Mouse (Mus musculus) neural tube, embryonic 11.5 days (tissue): ENCODE measurements around the gene Pnmal2. TPM values are rescaled to one million over a fixed set of nuclear protein-coding genes. Genes with fewer than 3 reads are reported as not detected.

Source experiments
- ATAC-seq: fragments of 200-750 bp; cut with Nextera tagmentation; 2 replicates; pipeline ENCODE4 v1.8.0; 2017; ENCODE audit warnings: moderate number of reproducible peaks, mild to moderate bottlenecking, moderate TSS enrichment, moderate library complexity; ENCODE audit not compliant: insufficient read depth, low FRiP score, low TSS enrichment
- DNase-seq: peaks from one replicate; pipeline ENCODE4 v3.0.0-alpha.2; 2015; ENCODE audit warnings: low spot score
- H3K27ac ChIP-seq: fragments of 300-500 bp; sonication (generic); 2 replicates; pipeline ENCODE4 v1.5.1; 2014; ENCODE audit warnings: low read depth, mild to moderate bottlenecking, low read length
- H3K27me3 ChIP-seq: fragments of 300-500 bp; sonication (generic); 2 replicates; pipeline ENCODE4 v1.6.1; 2014; ENCODE audit warnings: mild to moderate bottlenecking, low read length, mixed read lengths; ENCODE audit not compliant: control insufficient read depth, insufficient read depth
- H3K36me3 ChIP-seq: fragments of 300-500 bp; sonication (generic); 2 replicates; pipeline ENCODE4 v1.6.1; 2014; ENCODE audit warnings: mild to moderate bottlenecking, low read length, moderate library complexity, mixed read lengths; ENCODE audit not compliant: control insufficient read depth, insufficient read depth
- H3K4me1 ChIP-seq: fragments of 300-500 bp; sonication (generic); 2 replicates; pipeline ENCODE4 v1.6.1; 2014; ENCODE audit warnings: low read length, mixed read lengths; ENCODE audit not compliant: control insufficient read depth, insufficient read depth
- H3K4me2 ChIP-seq: fragments of 300-500 bp; sonication (generic); 2 replicates; pipeline ENCODE4 v1.6.1; 2014; ENCODE audit warnings: low read depth, mild to moderate bottlenecking, moderate library complexity
- H3K4me3 ChIP-seq: fragments of 300-500 bp; sonication (generic); 2 replicates; pipeline ENCODE4 v1.5.1; 2014; ENCODE audit warnings: low read depth, low read length
- H3K9ac ChIP-seq: fragments of 300-500 bp; sonication (generic); 2 replicates; pipeline ENCODE4 v1.6.1; 2014; ENCODE audit warnings: mild to moderate bottlenecking, low read length
- H3K9me3 ChIP-seq: fragments of 300-500 bp; sonication (generic); 2 replicates; pipeline ENCODE4 v1.6.1; 2016; ENCODE audit warnings: low read length; ENCODE audit not compliant: control insufficient read depth
- WGBS: fragments of 180-500 bp; shearing (Covaris S2); extraction: QIAGEN DNeasy Blood & Tissue Kit; methylation state at CpG from one replicate; pipeline ENCODE4 v1.1.7; 2014; 5-methylcytosine and 5-hydroxymethylcytosine counted together
- polyA plus RNA-seq: library from polyadenylated mRNA; unstranded; fragments of >200 nt; fragmentation: Nextera tagmentation; extraction: Ambion mirVana; gene quantifications from 2 replicates; pipeline ENCODE4 v1.2.1, GENCODE M21; 2014

Pnmal2 gene
- polyA plus RNA-seq, 1 experiment from 2014 or later = 9.4 TPM

- Histone ChIP-seq H3K9me3 (no peaks in the 10 kb centered on the region), H3K4me1 (peaks cover 22% of the 10 kb centered on the region), H3K27ac (peak overlapping the region; percentile 78), H3K27me3 (no peaks in the 10 kb centered on the region), H3K36me3 (peaks cover 19% of the 10 kb centered on the region), H3K9ac (peak overlapping the region; percentile 47), H3K4me3 (peak overlapping the region; percentile 89), H3K4me2 (peak overlapping the region; percentile 90)
- no peak for DNase-seq
- 48% methylated on average over 21 of the region's 21 CpGs for WGBS
- ATAC-seq = no peak
These were observed 23.4 kb upstream of the Pnmal2 start for GRCm38 (mm10) chr7:16920818-16921791.

DNA sequence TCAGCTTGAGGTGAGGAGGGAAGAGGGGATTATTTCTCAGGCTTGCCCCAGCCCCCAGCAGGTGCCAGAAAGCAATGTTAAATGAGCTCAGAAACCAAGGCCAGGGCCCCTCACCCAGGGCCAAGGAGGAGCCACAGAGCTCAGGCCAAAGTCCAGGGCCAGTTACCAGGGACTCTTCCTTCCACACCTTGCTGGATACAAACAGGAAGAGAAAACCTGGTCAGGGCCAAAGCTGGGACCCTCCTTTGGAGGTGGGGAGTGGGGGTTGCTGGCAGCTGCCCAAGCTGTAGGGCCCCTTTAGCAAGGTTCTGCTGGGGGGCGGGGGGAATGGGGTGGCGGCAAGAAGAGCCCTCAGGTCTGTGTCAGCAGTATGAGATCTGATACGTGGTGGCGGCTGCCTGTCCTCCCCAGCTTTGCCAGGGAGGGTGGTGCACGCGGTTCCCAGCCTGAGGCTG is 22.6 kb upstream of the Pnmal2 start:
- no peaks in the 10 kb centered on the region for H3K9me3 ChIP-seq
- H3K27ac ChIP-seq = peak overlapping the region; percentile 78
- H3K9ac ChIP-seq = peak overlapping the region; percentile 91
- DNase-seq (no peak), ATAC-seq (no peak)
- H3K4me2 ChIP-seq = peak overlapping the region; percentile 90
- 60% methylated on average over 6 of the region's 6 CpGs for WGBS
- peaks cover 22% of the 10 kb centered on the region for H3K4me1 ChIP-seq
- H3K36me3 ChIP-seq = peaks cover 14% of the 10 kb centered on the region
- peak overlapping the region; percentile 89 for H3K4me3 ChIP-seq
- no peaks in the 10 kb centered on the region for H3K27me3 ChIP-seq

DNA sequence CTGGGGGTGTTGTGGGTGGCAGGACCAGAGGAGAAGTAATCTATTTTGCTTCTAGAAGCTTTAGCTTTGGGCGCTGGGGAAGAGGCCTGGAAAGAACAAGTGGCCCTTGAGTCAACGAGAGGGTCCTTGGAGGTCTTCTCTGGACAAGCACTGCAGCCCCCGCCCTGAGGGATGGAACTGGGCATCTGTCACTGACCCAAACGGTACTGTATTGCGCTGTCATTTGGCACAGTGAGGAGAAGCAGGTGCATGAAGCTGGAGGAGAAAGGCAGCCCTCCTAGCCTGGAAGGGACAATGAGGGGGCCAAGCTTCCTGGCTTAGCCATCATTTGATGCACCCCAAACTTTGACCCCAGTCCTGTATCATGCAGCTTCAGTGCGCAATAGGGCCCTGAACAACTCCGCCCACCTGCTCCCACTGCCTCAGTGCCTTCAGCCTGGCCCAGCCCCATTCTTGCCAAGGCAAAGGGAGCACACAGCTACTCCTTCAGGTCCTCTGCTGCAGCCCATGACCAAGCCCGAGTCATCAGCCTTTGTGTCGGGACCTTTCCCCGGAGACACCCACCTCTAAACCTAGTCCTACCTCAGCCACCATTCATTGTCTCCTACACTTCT is 22.0 kb upstream of the Pnmal2 start:
- peaks cover 22% of the 10 kb centered on the region for H3K4me1 ChIP-seq
- H3K27me3 ChIP-seq = no peaks in the 10 kb centered on the region
- ATAC-seq (no peak), DNase-seq (no peak)
- H3K27ac ChIP-seq = no peak overlapping the region
- H3K9me3 ChIP-seq = no peaks in the 10 kb centered on the region
- peaks cover 9% of the 10 kb centered on the region; the same call in 1 of the 2 replicates for H3K36me3 ChIP-seq
- peak overlapping the region; percentile 90 for H3K4me2 ChIP-seq
- peak overlapping the region; percentile 91 for H3K9ac ChIP-seq
- whole genome bisulfite sequencing = 55% methylated on average over 10 of the region's 10 CpGs
- H3K4me3 ChIP-seq = peak overlapping the region; percentile 89

DNA sequence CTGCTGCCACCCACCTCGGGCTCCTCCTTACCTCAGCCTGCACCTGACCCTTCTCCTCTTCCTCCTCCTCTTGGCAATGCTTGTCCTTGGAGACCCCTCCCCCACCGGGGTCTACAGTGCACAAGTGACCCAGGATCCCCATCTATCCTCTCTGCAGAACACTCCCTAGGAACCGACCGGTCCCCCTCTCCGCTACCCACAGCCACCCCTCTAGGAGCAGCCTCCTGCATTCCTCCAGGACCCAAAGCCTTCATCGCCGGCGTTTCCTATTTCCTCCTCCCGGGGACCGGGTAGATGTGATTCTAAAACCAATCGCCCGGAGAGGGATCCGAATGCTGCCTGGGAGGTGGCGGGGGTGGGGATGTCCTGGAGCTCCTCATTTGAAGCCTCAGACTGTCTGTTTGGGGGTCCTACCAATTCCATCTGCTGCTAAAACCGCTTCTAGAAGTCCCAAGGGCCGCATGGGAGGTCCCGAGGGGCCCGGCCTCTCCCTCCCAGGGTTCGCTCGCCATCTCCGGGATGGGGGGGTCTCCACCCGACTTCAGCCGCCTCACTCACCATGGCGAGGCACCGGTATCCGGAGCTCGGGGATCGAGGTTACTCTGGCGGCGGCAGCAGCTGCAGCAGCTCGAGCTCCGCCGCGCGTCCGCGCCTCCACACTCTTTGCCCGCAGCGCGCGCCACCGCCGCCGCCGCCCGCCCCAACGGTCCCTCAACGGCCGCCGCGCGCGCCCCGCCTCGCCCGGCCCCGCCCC is 21.0 kb upstream of the Pnmal2 start:
- Histone ChIP-seq H3K27ac (peak overlapping the region; percentile 90), H3K27me3 (no peaks in the 10 kb centered on the region), H3K9me3 (no peaks in the 10 kb centered on the region), H3K4me2 (peak overlapping the region; percentile 90), H3K4me1 (peaks cover 22% of the 10 kb centered on the region), H3K4me3 (peak overlapping the region; percentile 89), H3K9ac (peak overlapping the region; percentile 91), H3K36me3 (peaks cover 3% of the 10 kb centered on the region; the same call in 1 of the 2 replicates)
- DNase-seq (no peak), ATAC-seq (peak; percentile 65)
- under 1% methylated on average over 54 of the region's 57 CpGs for WGBS

GRCm38 (mm10) chr7:16924037-16924834 is 20.2 kb upstream of the Pnmal2 start, which contains the start of gene Calm3:
Gene Calm3, minus strand, starts transcription at chr7:16924114.
- H3K4me1 ChIP-seq = peaks cover 22% of the 10 kb centered on the region
- WGBS = 2% methylated on average over 63 of the region's 64 CpGs
- peak within 1 kb of the TSS; percentile 90 for H3K4me2 ChIP-seq
- peak within 1 kb of the TSS; percentile 89 for H3K4me3 ChIP-seq
- H3K27ac ChIP-seq = peak within 1 kb of the TSS; percentile 90
- no peaks in the 10 kb centered on the region for H3K36me3 ChIP-seq
- DNase-seq (peak; percentile 100), ATAC-seq (peak; percentile 91)
- peak within 1 kb of the TSS; percentile 91 for H3K9ac ChIP-seq
- no peaks in the 10 kb centered on the region for H3K9me3 ChIP-seq
- H3K27me3 ChIP-seq = no peaks in the 10 kb centered on the region

- Histone ChIP-seq H3K4me3 (no peak overlapping the region), H3K36me3 (no peaks in the 10 kb centered on the region), H3K27me3 (no peaks in the 10 kb centered on the region), H3K27ac (no peak overlapping the region), H3K9me3 (no peaks in the 10 kb centered on the region), H3K4me2 (no peak overlapping the region), H3K4me1 (no peaks in the 10 kb centered on the region), H3K9ac (no peak overlapping the region)
- WGBS = 59% methylated on average over 2 of the region's 2 CpGs
- DNase-seq (no peak), ATAC-seq (no peak)
These were observed 16.1 kb upstream of the Pnmal2 start for GRCm38 (mm10) chr7:16928341-16928740.

- no peaks in the 10 kb centered on the region for H3K27me3 ChIP-seq
- ATAC-seq (peak; percentile 20; the same call in 1 of the 2 replicates), DNase-seq (peak; percentile 67)
- no peaks in the 10 kb centered on the region for H3K9me3 ChIP-seq
- 7% methylated on average over 1 of the region's 1 CpGs for WGBS
- H3K4me3 ChIP-seq = no peak overlapping the region
- no peak overlapping the region for H3K27ac ChIP-seq
- H3K4me1 ChIP-seq = no peaks in the 10 kb centered on the region
- H3K4me2 ChIP-seq = no peak overlapping the region
- no peak overlapping the region for H3K9ac ChIP-seq
- no peaks in the 10 kb centered on the region for H3K36me3 ChIP-seq
These were observed 13.6 kb upstream of the Pnmal2 start for GRCm38 (mm10) chr7:16930850-16931249.
